Mouse (Mus musculus): ENCODE results near the gene Fam71e2.

DNA sequence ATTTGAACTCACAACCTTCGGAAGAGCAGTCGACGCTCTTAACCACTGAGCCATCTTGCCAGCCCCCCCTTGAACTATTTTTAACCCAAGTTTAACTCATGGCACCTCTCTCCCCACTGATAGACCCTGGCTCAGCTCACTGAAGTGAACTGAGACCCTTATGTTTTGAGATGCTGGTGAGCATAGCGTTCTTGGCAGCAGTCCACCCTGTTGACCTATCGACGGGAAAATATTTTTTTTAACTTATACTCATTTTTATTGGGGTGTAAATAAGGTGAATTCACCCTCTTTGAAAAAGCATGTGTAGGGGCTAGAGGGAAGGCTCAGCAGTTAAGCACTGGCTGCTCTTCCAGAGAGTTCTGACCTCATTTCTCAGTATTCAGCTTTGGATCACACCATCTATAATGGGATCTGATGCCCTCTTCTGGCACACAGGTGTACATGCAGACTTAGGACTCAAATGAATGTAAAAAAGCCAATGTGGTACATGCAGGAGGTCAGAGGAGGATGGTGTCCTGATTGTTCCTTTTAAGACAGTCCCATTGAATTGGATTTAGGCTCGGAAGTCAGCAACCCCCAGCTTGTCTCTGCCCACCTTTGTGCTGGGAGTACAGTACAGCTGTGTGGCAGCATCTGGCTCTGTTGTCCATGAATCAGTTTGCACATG is 24.8 kb upstream of the Fam71e2 start:
- TF ChIP-seq USF1 (IDR thresholded peaks at IDR 0.05; ENCODE audit: low read depth, low read length) (no peak), ZKSCAN1 (IDR thresholded peaks at IDR 0.05; ENCODE audit: low read depth, low read length) (no peak), POLR2A (IDR thresholded peaks at IDR 0.05; ENCODE audit: control insufficient read depth in 1 of 2, insufficient read depth in 1 of 2, low read depth in 1 of 2, low read length in 2 of 2, poor library complexity in 1 of 2) (peak in 1 of 2 experiments; percentile 63; a peak in 2 of 4 replicates), GATA1 (IDR thresholded peaks at IDR 0.05; ENCODE audit: low read depth, low read length) (no peak), CTCF (IDR thresholded peaks at IDR 0.05 in 2 of 3, conservative IDR thresholded peaks at IDR 0.05 in 1 of 3; ENCODE audit: control insufficient read depth in 1 of 3, insufficient read depth in 1 of 3, low read depth in 2 of 3, low read length in 3 of 3, poor library complexity in 1 of 3, severe bottlenecking in 1 of 3) (peak in 2 of 3 experiments; percentile 54 to 56; a peak in 4 of 6 replicates), MAZ (IDR thresholded peaks at IDR 0.05; ENCODE audit: low read depth, low read length) (no peak), HCFC1 (IDR thresholded peaks at IDR 0.05; ENCODE audit: low read depth, low read length) (no peak), POLR2AphosphoS5 (IDR thresholded peaks at IDR 0.05; ENCODE audit: borderline replicate concordance, low read depth, low read length) (peak; percentile 53; the same call in 1 of the 2 replicates), UBTF (IDR thresholded peaks at IDR 0.05; ENCODE audit: borderline replicate concordance, insufficient read depth, low read depth, low read length) (no peak)
